Comparison of ENCODE assay signal across 8 mouse cellular contexts in genomic region chr3:32617053-32617642, GRCm38 (mm10). TPM values are rescaled to one million over a fixed set of nuclear protein-coding genes. Genes with fewer than 3 reads are reported as not detected.
A peak's percentile ranks its signal among the peaks of the same experiment; 100 is the strongest.
DNase-seq lines count a peak whose midpoint lies in the region; ATAC-seq and TF ChIP-seq lines count a peak whose summit lies in the region.

No protein-coding gene starts in this region.

- ATAC-seq in hindbrain, embryonic 13.5 days (ENCODE audit: low FRiP score), result peak; percentile 48
- no peak; the same call in 1 of the 2 replicates for ATAC-seq in midbrain, embryonic 14.5 days (ENCODE audit: low FRiP score, low TSS enrichment)

- H3K36me3 ChIP-seq in hindbrain, embryonic 13.5 days, result no peaks in the 10 kb centered on the region; the same call in 1 of the 2 replicates
- H3K36me3 ChIP-seq in midbrain, embryonic 14.5 days (ENCODE audit: control insufficient read depth, insufficient read depth, low read length), result no peaks in the 10 kb centered on the region

- TF ChIP-seq CTCF in lung, adult 2 months (IDR thresholded peaks at IDR 0.05; ENCODE audit: insufficient read depth, low read length), result no peak

- peak overlapping the region; percentile 54 for H3K4me2 ChIP-seq in hindbrain, embryonic 13.5 days
- H3K4me2 ChIP-seq in midbrain, embryonic 14.5 days (ENCODE audit: low read length), result peak overlapping the region; percentile 55

- H3K4me1 ChIP-seq in lung, adult 2 months (ENCODE audit: control insufficient read depth, insufficient read depth, low read length), result peaks cover 6% of the 10 kb centered on the region; the same call in 1 of the 2 replicates
- peaks cover 17% of the 10 kb centered on the region for H3K4me1 ChIP-seq in hindbrain, embryonic 13.5 days (replicated peaks)
- peaks cover 3% of the 10 kb centered on the region; the same call in 1 of the 2 replicates for H3K4me1 ChIP-seq in midbrain, embryonic 14.5 days (ENCODE audit: control insufficient read depth, insufficient read depth, low read length)

- no peaks in the 10 kb centered on the region for H3K27me3 ChIP-seq in hindbrain, embryonic 13.5 days
- H3K27me3 ChIP-seq in midbrain, embryonic 14.5 days (ENCODE audit: control insufficient read depth, insufficient read depth, low read length), result no peaks in the 10 kb centered on the region

- H3K9me3 ChIP-seq in hindbrain, embryonic 13.5 days, result no peaks in the 10 kb centered on the region
- no peaks in the 10 kb centered on the region for H3K9me3 ChIP-seq in midbrain, embryonic 14.5 days (ENCODE audit: control insufficient read depth, low read length)

- WGBS in lung, adult 2 months, result 26% methylated on average over 16 of the region's 16 CpGs
- WGBS in hindbrain, embryonic 13.5 days, result 19% methylated on average over 16 of the region's 16 CpGs
- 15% methylated on average over 16 of the region's 16 CpGs for WGBS in midbrain, embryonic 14.5 days

- intact Hi-C loops in gastrocnemius, postnatal 36 days (cut with DNase I), result no loop called here

- H3K27ac ChIP-seq in hindbrain, embryonic 13.5 days, result peak overlapping the region; percentile 83
- H3K27ac ChIP-seq in midbrain, embryonic 14.5 days (replicated peaks; ENCODE audit: low read depth, low read length), result peak overlapping the region; percentile 55; the same call in 1 of the 2 replicates

- H3K4me3 ChIP-seq in lung, adult 2 months (replicated peaks; ENCODE audit: extremely low read depth, low read depth, low read length), result peak overlapping the region; percentile 70
- peak overlapping the region; percentile 66 for H3K4me3 ChIP-seq in hindbrain, embryonic 13.5 days
- H3K4me3 ChIP-seq in midbrain, embryonic 14.5 days (replicated peaks; ENCODE audit: low read depth, low read length), result peak overlapping the region; percentile 58

- no peak for TF ChIP-seq POLR2A in lung, adult 2 months (IDR thresholded peaks at IDR 0.05; ENCODE audit: borderline replicate concordance, extremely low read depth, low read depth, low read length)

- no peak for DNase-seq in lung, adult 2 months
- no peak for DNase-seq in lung, postnatal 14 days
- peak; percentile 19 for DNase-seq in embryo, embryonic 11.5 days (ENCODE audit: low read depth, low spot score)
- peak; percentile 47 for DNase-seq in midbrain, embryonic 14.5 days
- DNase-seq in gastrocnemius, postnatal 36 days, result no peak
- DNase-seq in kidney, adult 9 months, result no peak
- DNase-seq in testis, postnatal 10 days (ENCODE audit: low spot score), result no peak

- H3K9ac ChIP-seq in hindbrain, embryonic 13.5 days, result peak overlapping the region; percentile 76
- peak overlapping the region; percentile 63 for H3K9ac ChIP-seq in midbrain, embryonic 14.5 days (replicated peaks; ENCODE audit: low read length)

RNA-seq across cellular contexts. Expression of gene Gnb4, which starts 0.8 kb away (rescaled TPM):
- 34.9 and 52.8 TPM in 2 replicates for polyA plus RNA-seq in lung, adult 2 months (2012; rRNA removed)
- polyA plus RNA-seq in hindbrain, embryonic 13.5 days (2015; fragmentation: Nextera tagmentation; extraction: Ambion mirVana), result 79.5 and 80.8 TPM in 2 replicates
- 75.8 and 81.7 TPM in 2 replicates for polyA plus RNA-seq in midbrain, embryonic 14.5 days (2014; fragmentation: Nextera tagmentation; extraction: Ambion mirVana)
- 1 to 10 TPM; 4.6 to 5.7 TPM for total RNA-seq in gastrocnemius, postnatal 36 days (2021)

Comparison
In these comparisons a context has a peak if more than half of its experiments do, and no peak if none do; other contexts are left out.
1. DNase-seq: peak in embryo, embryonic 11.5 days (single experiment) and midbrain, embryonic 14.5 days (single experiment); none in lung, adult 2 months (single experiment), lung, postnatal 14 days (single experiment), gastrocnemius, postnatal 36 days (0 of 2), kidney, adult 9 months (single experiment) and testis, postnatal 10 days (single experiment).
2. Peak in every context shown above with its lines, with median percentiles within 50 percentile points of each other: H3K4me3 ChIP-seq.